Mouse (Mus musculus) brain, embryonic 14.5 days (tissue): ENCODE measurements around the gene Eef1akmt2. TPM values are rescaled to one million over a fixed set of nuclear protein-coding genes. Genes with fewer than 3 reads are reported as not detected.
A peak's percentile ranks its signal among the peaks of the same experiment; 100 is the strongest.

Source experiments
- DNase-seq: peaks from one replicate; pipeline ENCODE4 v3.0.0-alpha.2; 2011; ENCODE audit warnings: low read depth
- CTCF ChIP-seq: fragments of 200-500 bp; IDR thresholded peaks from 2 replicates; pipeline ENCODE4 v1.5.1; 2012; ENCODE audit warnings: inconsistent platforms, mild to moderate bottlenecking, moderate library complexity, borderline replicate concordance; ENCODE audit not compliant: insufficient read depth, insufficient read length; ENCODE audit errors: extremely low read depth
- POLR2A ChIP-seq: fragments of 200-500 bp; IDR thresholded peaks from 2 replicates; pipeline ENCODE4 v1.6.1; 2012; ENCODE audit warnings: mild to moderate bottlenecking, inconsistent platforms, borderline replicate concordance; ENCODE audit not compliant: poor library complexity, insufficient read depth, insufficient read length, severe bottlenecking; ENCODE audit errors: extremely low read depth
- polyA plus RNA-seq: library from polyadenylated mRNA; depleted of rRNA; stranded (reverse); fragments of >200 nt; gene quantifications from 2 replicates; pipeline ENCODE4 v1.2.3, GENCODE M21; 2012

Gene Eef1akmt2
- polyA plus RNA-seq, 1 experiment: 54.4 TPM

GRCm38 (mm10) chr7:132799119-132800016 lies 53.1 kb downstream of the Eef1akmt2 start:
- TF ChIP-seq CTCF: no peak
- TF ChIP-seq POLR2A: no peak
- DNase-seq: no peak

DNA sequence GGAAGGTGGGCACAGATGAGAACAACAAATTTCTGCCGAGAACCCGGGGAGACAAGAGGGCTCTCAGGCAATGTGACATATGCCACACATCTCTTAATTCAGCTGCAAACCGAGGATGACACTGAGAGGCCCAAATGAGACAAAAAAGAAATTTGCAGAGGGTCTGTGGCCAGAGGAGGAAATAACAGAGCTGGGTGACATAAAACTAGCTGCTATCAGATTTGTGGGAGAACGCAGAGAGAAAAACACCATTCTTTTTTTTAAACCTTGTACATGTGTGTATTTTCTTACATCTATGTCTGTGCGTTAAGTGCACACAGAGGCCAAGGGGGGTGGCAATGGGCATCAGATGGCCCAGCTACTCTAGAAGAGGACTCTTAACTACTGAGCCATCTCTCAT lies 57.3 kb downstream of the Eef1akmt2 start:
- TF ChIP-seq POLR2A (no peak), CTCF (no peak)

DNA sequence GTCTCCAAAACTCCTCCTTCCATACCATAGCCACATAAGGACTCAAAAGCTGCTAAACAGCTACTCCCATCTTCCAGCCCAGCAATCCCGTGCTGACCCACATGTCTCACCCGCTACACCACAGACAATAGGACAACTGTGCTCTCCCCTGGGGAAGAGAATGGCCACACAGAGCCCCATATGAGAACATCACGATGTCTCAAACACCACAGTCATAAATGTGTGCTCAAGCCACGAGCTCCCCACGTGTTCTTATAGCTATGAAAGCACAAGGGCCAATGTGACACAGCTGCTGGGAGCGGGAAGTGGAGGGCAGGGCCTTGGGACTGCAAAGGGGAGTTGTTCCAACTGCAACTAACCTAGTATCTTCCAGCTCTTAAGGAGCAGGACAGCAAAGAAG lies 59.0 kb downstream of the Eef1akmt2 start:
- DNase-seq: no peak
- TF ChIP-seq CTCF: no peak
- TF ChIP-seq POLR2A: no peak

More for the DNA sequence above, 57.3 kb downstream of the Eef1akmt2 start:
- DNase-seq: no peak

DNA sequence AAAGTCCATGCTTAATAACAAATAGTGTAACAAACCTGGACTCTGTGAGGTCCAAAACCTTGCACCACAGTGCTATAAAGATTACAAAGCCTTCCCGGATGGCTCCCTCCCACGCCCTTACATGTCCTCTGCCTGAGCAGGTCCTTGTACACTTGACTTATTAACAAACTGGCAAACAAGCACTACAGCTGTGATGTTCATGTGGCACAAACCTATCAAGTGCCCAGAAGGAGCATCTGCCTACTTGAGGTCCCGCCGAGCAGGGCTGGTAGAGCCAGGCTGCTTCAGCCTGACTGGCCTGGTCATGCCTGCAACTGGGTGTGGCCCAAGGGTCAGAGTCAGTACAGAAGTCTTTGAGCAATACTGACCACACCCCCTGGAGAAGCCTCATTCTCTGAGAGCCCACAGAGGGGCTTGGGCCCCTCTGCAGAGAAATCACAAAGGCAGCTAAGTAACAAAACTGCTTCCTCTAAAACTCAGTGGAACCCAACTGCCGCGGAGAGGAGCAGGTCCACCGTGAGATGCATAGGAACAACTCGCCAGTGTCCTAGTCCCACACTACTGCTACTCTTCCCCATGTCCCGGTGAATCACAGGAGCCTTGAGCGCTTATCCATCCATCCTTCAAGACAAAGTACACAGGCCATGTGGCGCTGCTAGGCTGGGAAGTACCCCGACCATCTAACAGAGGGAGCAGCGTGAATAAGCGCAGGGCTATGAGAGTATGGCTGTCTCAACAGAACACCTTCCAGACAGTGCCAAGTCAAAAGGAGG lies 61.8 kb downstream of the Eef1akmt2 start:
- DNase-seq: no peak
- TF ChIP-seq CTCF: no peak
- no peak for TF ChIP-seq POLR2A

DNA sequence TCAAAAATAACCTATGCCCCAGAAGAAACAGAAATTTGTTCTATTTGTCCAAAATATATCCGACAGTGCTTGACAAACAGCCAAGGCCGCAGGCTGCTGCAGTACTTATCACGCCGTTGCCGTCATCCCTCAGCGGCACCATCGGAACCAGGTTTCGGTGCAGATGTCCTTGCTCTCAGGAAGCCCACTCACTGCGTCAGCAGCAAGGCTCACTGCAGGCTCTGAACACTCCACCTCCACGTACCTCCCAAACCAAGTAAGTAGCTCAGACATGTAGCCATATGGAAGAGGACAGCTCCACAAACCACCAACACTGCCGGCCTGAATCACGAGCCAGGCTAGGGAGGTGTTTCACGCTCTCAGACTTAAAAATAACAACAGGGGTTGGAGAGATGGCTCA lies 63.6 kb downstream of the Eef1akmt2 start:
- TF ChIP-seq POLR2A (no peak), CTCF (no peak)
- no peak for DNase-seq

GRCm38 (mm10) chr7:132787496-132788190 lies 64.8 kb downstream of the Eef1akmt2 start:
- no peak for TF ChIP-seq POLR2A
- no peak for TF ChIP-seq CTCF
- DNase-seq: no peak

GRCm38 (mm10) chr7:132787022-132787421 lies 65.5 kb downstream of the Eef1akmt2 start:
- DNase-seq: no peak
- TF ChIP-seq CTCF (no peak), POLR2A (no peak)

DNA sequence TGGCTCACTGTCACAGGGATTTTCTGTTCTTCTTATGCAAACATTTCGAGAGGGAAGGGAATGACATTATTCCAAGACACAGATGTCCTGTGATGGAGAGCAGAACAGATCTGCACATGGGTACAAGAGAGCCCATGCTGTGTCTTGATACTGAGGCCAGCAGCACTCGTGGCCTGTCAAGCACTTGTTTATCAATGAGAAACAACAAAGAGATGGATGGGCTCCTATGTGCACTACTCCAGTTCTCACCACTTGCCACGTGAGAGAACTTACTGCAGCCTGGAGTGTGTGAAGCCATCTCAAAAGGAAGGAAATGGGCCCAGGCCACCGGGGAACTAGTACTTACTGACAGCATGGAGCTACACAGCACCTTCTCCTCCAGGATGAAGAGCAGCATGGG lies 66.0 kb downstream of the Eef1akmt2 start:
- peak; percentile 31 for DNase-seq
- TF ChIP-seq CTCF (no peak), POLR2A (no peak)

GRCm38 (mm10) chr7:132786011-132786410 lies 66.5 kb downstream of the Eef1akmt2 start:
- no peak for TF ChIP-seq POLR2A
- no peak for TF ChIP-seq CTCF
- peak; percentile 44 for DNase-seq

- DNase-seq: no peak
- TF ChIP-seq CTCF: no peak
- no peak for TF ChIP-seq POLR2A
Measured at GRCm38 (mm10) chr7:132784101-132784500, 68.4 kb downstream of the Eef1akmt2 start.

- TF ChIP-seq POLR2A: no peak
- TF ChIP-seq CTCF: no peak
Measured at GRCm38 (mm10) chr7:132781850-132782249, 70.6 kb downstream of the Eef1akmt2 start.

DNA sequence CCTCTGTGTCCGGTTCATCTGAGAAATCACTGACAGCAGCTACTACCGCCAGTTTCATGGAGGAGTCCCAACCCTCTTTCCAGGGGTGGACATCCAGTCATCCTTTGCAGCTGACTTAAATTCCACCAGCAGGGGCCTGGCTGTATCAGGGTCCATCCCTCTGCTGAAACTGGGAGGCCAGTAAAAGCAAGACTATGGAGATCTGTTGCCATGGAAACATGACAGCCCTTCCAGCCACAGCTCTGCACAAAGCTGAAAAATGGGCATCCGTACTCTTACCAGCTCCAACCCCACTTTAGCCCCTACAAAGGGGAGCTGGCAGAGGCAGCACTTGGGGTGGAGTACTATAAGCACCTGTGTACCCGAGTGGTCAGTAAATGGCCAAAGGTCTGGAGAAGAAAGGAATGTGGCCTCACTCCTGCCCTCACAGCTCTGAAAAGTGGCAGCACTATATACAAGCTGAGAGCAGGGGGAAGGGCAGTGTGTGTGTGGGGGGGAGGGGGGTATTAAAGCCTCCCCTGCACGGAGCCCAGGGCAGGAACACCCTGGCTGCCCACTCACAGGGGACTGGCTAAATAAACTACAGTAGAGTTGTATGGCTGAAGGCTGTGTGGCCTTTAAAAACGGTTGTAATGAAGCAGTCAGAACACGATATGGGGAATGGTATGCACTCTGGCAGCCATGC lies 71.2 kb downstream of the Eef1akmt2 start:
- DNase-seq: peak; percentile 79
- no peak for TF ChIP-seq POLR2A
- peak; percentile 20; the same call in 1 of the 2 replicates for TF ChIP-seq CTCF

More at GRCm38 (mm10) chr7:132781850-132782249, 70.6 kb downstream of the Eef1akmt2 start:
- peak; percentile 32 for DNase-seq

DNA sequence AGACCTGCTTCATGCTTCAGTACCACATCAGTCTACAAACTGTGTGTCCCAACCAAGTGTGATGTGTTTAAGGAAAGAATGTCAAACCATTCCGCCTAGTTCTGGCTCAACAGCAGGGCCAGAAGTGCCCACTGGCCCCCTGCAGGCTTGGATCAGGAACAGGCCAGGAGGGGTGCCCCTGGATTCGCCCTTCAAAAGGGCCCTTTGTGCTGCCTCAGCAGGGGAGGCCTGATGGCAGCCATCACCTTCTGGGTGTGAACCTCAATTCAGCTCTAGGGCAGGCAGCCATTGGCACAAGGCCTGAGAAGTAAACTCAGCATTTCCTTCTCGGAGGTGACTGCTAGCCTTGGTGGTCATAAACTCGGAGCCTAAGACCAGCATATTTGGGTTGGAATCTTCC lies 71.9 kb downstream of the Eef1akmt2 start:
- DNase-seq: peak; percentile 71
- no peak for TF ChIP-seq POLR2A
- TF ChIP-seq CTCF: no peak

GRCm38 (mm10) chr7:132778630-132779029 lies 73.8 kb downstream of the Eef1akmt2 start:
- DNase-seq: no peak
- TF ChIP-seq CTCF (no peak), POLR2A (no peak)
